Mouse (Mus musculus) adrenal gland, adult (tissue): ENCODE measurements around the gene Acvr2a.

Experiments used
- DNase-seq, 2 experiments: peaks; one replicate each; pipeline ENCODE4 v3.0.0; 2022 to 2023; ENCODE audit warnings: low spot score in 1 of 2; ENCODE audit not compliant: inconsistent age in 2 of 2

Acvr2a gene

DNA sequence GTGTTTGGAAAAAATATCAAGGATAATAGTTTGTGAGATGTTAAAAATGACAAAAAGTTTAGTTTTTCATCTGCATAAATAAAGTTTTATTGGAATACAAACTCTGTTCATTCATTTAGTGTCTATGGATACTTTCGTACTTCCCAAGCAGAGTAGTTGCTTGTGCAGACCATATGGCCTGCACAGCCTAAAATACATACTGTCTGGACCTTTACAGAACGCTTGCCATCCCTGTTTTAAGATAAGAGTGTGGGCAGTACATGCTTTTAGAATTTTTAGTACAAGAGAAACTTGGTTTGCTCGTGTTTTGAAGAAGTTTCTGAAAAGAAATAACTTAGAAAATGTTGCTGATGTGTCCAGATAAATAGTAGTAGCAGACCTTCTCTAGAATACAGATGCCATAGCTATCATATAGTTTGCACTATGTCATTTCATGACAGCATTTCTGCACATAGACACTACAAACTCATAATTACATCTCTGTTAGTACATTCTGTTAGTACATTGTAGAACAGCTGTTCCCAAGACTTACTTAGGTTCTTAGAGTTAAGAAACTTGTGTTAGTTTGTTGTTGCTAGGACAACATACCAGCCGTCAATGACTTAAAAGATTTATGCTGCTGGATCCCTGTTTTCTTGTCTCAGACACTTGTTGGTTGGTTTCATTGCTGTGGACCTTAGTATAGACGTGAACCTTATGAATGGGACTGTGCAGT is 54.4 kb downstream of the Acvr2a start:
- DNase-seq: no peak

DNA sequence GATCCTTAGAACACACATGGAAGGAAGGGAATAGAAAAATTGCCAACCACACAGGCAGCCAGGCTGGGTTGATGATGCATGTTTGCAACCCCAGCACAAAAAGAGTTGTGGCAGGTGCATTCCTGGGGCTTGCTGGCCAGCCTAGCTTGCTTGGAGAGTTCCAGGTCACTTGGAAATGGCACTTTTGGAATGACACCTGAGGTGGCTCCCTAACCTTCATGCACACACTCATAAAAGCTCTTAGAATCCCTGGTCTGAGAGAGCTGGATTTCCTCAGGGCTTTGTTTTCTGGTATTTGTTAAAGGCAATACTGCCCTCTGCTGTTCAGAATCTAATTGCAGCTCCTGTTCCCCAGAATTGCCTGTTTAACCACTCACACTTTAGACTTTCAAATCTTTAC is 72.0 kb downstream of the Acvr2a start:
- DNase-seq: peak; percentile 23 to 91

DNA sequence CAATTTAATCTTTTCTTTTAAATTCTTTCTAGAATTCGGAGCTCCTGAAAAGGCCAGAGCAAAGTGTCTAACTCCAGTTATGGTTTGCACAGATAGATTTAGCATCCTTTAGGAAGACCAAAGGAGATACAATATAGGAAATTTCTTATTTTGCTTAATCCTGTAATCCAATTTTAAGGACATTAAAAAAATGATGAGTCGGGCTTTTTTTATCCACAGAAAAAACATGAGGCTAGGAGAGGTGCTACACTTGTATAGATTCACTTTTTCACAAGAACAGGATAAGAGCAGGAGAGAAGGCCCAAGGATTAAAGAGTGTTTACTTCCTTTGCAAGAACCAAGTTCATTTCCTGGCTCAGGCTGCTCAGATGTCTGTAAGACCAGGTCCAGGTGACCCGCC is 81.3 kb downstream of the Acvr2a start:
- no peak for DNase-seq

DNA sequence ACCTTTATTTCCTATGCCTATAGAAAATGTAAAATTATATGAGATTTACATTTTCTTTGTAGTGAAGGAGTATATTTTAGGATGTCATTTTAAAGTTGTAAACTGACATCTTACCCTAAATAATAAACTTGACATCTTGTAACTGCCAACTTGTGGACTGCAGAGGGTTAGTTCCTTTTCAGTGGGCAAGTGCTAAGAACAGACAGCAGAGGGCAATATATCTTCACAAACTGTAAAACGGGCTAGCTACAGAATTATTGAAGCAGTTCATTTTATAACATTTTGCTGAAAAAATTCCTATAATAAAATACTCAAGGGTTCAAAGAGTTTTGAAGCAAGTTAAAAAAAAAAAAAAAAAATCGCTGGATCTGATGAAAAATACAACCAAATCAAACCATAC is 95.0 kb downstream of the Acvr2a start:
- no peak for DNase-seq

DNA sequence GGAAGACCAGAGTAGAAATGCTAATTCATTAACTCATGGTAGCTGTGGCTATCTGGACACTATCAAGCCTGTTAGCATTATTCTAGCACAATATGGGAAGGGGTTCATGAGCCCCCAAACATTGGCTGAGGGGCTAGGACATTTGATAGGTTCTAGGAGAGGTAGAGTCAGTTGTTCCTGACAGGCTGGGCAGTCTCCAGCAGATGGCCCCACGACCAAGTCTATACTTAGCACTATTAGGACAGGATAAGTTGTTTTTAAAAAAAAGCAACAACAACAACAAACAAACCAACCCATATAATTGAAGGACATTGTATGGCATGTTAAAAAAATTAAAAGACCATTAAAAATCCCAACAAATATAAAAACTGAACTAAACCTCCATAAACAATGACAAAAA is 100.3 kb downstream of the Acvr2a start:
- no peak for DNase-seq

DNA sequence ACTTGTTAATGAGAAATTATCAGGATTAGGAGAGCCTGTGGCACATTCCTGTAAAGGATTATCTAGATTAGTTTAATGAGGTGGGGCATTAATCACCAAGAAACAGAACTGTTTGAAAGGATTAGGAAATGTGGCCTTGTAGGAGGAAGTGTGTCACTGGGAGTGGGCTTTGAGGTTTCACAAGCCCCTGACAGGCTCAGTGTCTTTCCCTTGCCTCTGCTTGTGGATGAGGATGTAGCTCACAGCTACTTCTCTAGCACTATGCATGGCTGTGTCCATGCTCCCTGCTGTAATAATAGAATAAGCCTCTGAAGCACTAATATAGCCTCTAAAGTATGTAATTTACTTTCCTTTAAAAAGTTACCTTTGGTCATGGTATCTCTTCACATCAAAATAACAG is 101.9 kb downstream of the Acvr2a start:
- DNase-seq: no peak

DNA sequence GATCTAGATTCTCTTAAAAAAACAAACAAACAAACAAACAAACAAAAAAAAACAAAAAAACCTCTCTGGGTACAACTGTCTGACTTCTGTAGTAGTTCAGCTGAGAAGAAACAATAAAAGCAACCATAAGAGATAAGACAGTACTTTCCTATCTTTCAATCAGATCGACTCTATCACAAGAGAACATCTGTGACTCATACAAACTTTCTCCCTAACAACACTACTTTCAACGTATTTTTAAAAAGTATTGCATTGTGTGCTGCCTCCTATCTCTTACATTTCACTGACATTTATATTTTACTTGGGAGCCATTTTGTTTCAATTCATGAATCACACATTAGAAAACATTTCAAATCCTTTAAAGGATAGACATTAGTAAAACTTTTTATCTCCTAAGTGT is 121.1 kb downstream of the Acvr2a start:
- no peak for DNase-seq

DNA sequence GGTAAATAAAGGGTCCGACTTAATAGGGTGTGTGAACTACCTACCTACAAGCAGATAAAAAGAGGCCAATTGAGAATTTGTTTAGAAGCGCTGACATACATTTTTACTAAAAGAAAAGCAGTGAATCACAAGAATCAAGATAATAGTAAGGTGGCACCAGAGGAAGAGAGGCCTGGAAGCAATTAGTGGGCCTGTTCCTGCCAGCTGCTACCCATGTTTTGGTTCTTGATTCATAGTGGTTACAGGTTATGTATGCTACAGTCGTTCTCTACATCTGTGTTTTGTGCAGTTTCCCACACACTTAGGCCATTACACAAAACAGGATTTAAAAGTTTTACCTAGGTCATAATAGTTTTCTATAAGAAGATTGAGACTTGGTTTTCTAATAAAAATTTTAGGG is 133.9 kb downstream of the Acvr2a start:
- DNase-seq: no peak

DNA sequence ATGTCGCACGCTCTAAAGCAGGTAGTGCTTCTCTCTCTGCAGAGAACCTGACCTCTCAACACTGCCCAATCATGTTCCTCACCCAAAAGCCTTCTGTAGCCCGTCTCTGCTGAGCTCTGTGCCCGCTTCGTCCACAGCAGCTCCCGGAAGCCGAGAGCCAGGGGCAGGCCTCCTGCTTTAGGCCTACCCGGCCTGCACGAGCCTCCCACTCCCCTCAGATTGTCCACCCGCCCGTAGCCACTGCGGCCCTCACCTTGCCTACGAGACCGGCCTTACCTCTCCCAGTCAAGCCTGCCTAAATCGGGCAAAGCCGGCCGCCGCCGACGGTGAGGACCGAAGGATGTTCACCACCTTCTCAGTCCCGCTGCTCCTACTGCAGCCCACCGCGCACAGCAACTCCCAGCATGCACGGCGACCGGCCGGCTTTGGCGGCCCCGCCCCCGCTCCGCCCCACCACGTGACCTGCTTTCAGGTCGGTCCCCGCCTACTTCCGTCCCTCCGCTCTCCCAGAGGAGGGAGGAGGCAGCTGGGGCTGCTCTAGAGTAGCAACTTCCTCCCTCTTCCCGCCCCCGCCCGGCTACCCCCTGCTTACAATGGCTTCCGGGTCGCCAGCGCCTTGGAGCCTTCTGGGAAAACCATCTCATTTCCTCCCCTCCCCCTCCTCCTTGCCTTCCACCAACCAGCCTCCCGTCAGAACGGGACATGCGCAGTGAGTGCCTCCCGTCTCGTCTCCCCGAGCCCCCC is 135.1 kb downstream of the Acvr2a start, which contains the start of gene Mbd5:
Mbd5 (plus strand) TSS at position 668 of the 744 bp plus-strand sequence.
- DNase-seq: peak; percentile 99

DNA sequence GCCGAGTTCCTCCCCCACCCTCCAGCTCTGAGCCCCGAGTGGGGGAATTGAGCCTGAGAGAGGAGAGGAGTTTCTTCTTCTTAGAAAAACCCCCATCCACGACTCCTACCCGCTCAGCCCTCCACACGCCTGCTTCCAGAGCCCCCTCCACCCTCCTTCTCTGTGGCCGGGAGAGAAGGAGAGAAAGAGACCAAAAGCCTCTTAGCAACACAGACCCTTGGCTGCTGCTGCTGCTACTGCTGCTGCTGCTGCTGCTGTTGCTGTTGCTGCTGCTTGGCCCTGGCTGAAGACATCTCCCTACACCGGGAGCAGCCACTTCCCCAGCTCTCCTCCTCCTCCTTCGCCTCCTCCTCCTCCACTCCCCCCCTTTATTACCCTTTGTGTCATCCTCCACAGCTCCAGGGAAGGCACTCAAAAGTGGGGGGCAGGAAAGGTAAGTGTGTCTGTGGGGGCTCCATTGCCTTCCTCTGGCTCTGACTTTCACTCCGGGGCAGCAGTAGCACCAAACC is 135.9 kb downstream of the Acvr2a start:
- DNase-seq: peak; percentile 60 to 85

DNA sequence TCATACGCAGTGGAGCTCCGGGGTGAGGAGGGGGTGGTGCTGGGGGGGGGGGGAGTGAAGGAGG is 136.2 kb downstream of the Acvr2a start, which contains the start of gene Orc4:
Orc4 (minus strand) TSS at position 26 of the 64 bp plus-strand sequence.
- DNase-seq: no peak

DNA sequence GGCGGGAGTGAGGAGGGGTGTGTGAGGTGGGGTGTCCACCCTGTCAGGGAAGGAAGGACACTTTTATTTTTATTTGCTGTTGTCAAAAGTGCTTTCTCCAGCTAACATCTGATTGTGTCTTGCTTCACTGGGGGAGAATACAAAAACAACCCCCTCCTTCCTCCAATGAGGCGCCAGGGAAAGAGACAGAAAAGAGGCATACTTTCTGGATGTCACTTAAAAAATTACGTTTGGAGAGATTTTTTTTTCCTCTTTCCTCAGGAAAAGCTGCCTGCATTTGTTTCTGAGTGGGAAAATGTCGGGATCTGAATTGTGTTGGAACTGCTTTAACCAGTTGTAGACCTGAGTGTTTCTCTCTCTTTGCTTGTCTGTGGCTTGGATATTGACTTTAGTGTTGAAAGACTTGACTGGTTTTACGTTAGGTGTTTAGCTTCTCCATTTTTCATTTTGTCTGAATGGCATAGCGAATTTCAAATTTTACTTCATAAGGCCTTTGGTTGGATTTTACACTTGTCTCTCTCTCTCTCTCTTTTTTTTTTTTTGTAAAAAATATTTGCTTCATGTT is 136.5 kb downstream of the Acvr2a start:
- DNase-seq: no peak
